Mouse (Mus musculus): ENCODE measurements around the gene Mbnl1. TPM values are rescaled to one million over a fixed set of nuclear protein-coding genes. Genes with fewer than 3 reads are reported as not detected.
"Not testable (repeated sequence)": the region's sequence is repeated elsewhere in the genome, so short reads cannot be mapped to it uniquely, and the experiment has no call there.

The Mbnl1 gene
- total and polyA plus RNA-seq, 2 experiments from 2014 or later, result 70.8 to 94.9 TPM

GRCm38 (mm10) chr3:60483305-60483704 lies 10.7 kb downstream of the Mbnl1 start:
- Histone ChIP-seq H3K27me3 (ENCODE audit: control insufficient read depth, insufficient read depth, low read length) (no peaks in the 10 kb centered on the region), H3K4me3 (ENCODE audit: low read depth, low read length) (no peak overlapping the region), H3K9me3 (replicated peaks; ENCODE audit: control insufficient read depth, low read length) (no peaks in the 10 kb centered on the region), H3K27ac (ENCODE audit: low read depth) (no peak overlapping the region), H3K4me1 (ENCODE audit: control insufficient read depth, insufficient read depth) (no peaks in the 10 kb centered on the region), H3K4me2 (ENCODE audit: low read depth, low read length) (no peak overlapping the region), H3K36me3 (replicated peaks; ENCODE audit: control insufficient read depth, insufficient read depth, low read length) (no peaks in the 10 kb centered on the region), H3K9ac (replicated peaks; ENCODE audit: low read depth, low read length) (no peak overlapping the region)
- DNase-seq (ENCODE audit: low spot score) (no peak), ATAC-seq (ENCODE audit: insufficient read depth, low read depth) (no peak)
- TF ChIP-seq EP300 (IDR thresholded peaks at IDR 0.05; ENCODE audit: low read depth) (no peak), CTCF (IDR thresholded peaks at IDR 0.05; ENCODE audit: low read depth) (no peak)

GRCm38 (mm10) chr3:60485987-60486712 lies 13.5 kb downstream of the Mbnl1 start:
- Histone ChIP-seq H3K4me1 (ENCODE audit: control insufficient read depth, insufficient read depth) (no peaks in the 10 kb centered on the region), H3K27me3 (ENCODE audit: control insufficient read depth, insufficient read depth, low read length) (no peaks in the 10 kb centered on the region), H3K36me3 (replicated peaks; ENCODE audit: control insufficient read depth, insufficient read depth, low read length) (no peaks in the 10 kb centered on the region), H3K4me3 (ENCODE audit: low read depth, low read length) (no peak overlapping the region), H3K9me3 (replicated peaks; ENCODE audit: control insufficient read depth, low read length) (no peaks in the 10 kb centered on the region), H3K4me2 (ENCODE audit: low read depth, low read length) (no peak overlapping the region), H3K27ac (ENCODE audit: low read depth) (no peak overlapping the region), H3K9ac (replicated peaks; ENCODE audit: low read depth, low read length) (no peak overlapping the region)
- no peak for TF ChIP-seq EP300 (IDR thresholded peaks at IDR 0.05; ENCODE audit: low read depth)
- no peak for TF ChIP-seq CTCF (IDR thresholded peaks at IDR 0.05; ENCODE audit: low read depth)
- DNase-seq (ENCODE audit: low spot score) (no peak), ATAC-seq (ENCODE audit: insufficient read depth, low read depth) (no peak)
- 75% methylated on average over 4 of the region's 4 CpGs for WGBS

- ATAC-seq (ENCODE audit: insufficient read depth, low read depth) (no peak), DNase-seq (ENCODE audit: low spot score) (no peak)
- no peak overlapping the region for H3K27ac ChIP-seq (ENCODE audit: low read depth)
- TF ChIP-seq EP300 (IDR thresholded peaks at IDR 0.05; ENCODE audit: low read depth), result no peak
- no peak for TF ChIP-seq CTCF (IDR thresholded peaks at IDR 0.05; ENCODE audit: low read depth)
- H3K27me3 ChIP-seq (ENCODE audit: control insufficient read depth, insufficient read depth, low read length), result no peaks in the 10 kb centered on the region
- H3K4me3 ChIP-seq (ENCODE audit: low read depth, low read length), result no peak overlapping the region
- H3K4me2 ChIP-seq (ENCODE audit: low read depth, low read length), result no peak overlapping the region
- no peaks in the 10 kb centered on the region for H3K36me3 ChIP-seq (replicated peaks; ENCODE audit: control insufficient read depth, insufficient read depth, low read length)
- WGBS, result 72% methylated on average over 3 of the region's 3 CpGs
- no peak overlapping the region for H3K9ac ChIP-seq (replicated peaks; ENCODE audit: low read depth, low read length)
- no peaks in the 10 kb centered on the region for H3K9me3 ChIP-seq (replicated peaks; ENCODE audit: control insufficient read depth, low read length)
- H3K4me1 ChIP-seq (ENCODE audit: control insufficient read depth, insufficient read depth), result no peaks in the 10 kb centered on the region
Measured at GRCm38 (mm10) chr3:60486713-60487170, 14.1 kb downstream of the Mbnl1 start.

- ATAC-seq (ENCODE audit: insufficient read depth, low read depth) (no peak), DNase-seq (ENCODE audit: low spot score) (no peak)
- no peaks in the 10 kb centered on the region for H3K9me3 ChIP-seq (replicated peaks; ENCODE audit: control insufficient read depth, low read length)
- 87% methylated on average over 6 of the region's 6 CpGs for WGBS
- no peaks in the 10 kb centered on the region for H3K27me3 ChIP-seq (ENCODE audit: control insufficient read depth, insufficient read depth, low read length)
- no peak overlapping the region for H3K4me3 ChIP-seq (ENCODE audit: low read depth, low read length)
- no peaks in the 10 kb centered on the region for H3K4me1 ChIP-seq (ENCODE audit: control insufficient read depth, insufficient read depth)
- TF ChIP-seq CTCF (IDR thresholded peaks at IDR 0.05; ENCODE audit: low read depth) (no peak), EP300 (IDR thresholded peaks at IDR 0.05; ENCODE audit: low read depth) (no peak)
- H3K36me3 ChIP-seq (replicated peaks; ENCODE audit: control insufficient read depth, insufficient read depth, low read length), result no peaks in the 10 kb centered on the region
- H3K4me2 ChIP-seq (ENCODE audit: low read depth, low read length), result no peak overlapping the region
- no peak overlapping the region for H3K27ac ChIP-seq (ENCODE audit: low read depth)
- no peak overlapping the region for H3K9ac ChIP-seq (replicated peaks; ENCODE audit: low read depth, low read length)
Measured at GRCm38 (mm10) chr3:60489509-60489908, 16.9 kb downstream of the Mbnl1 start.

GRCm38 (mm10) chr3:60494774-60495535 lies 22.3 kb downstream of the Mbnl1 start:
- ATAC-seq (ENCODE audit: insufficient read depth, low read depth), result not testable (repeated sequence)
- 0 out of 2 replicates have a peak overlapping the region, but pooled peaks have one; percentile 18 for H3K4me2 ChIP-seq (ENCODE audit: low read depth, low read length)

More at GRCm38 (mm10) chr3:60494774-60495535, 22.3 kb downstream of the Mbnl1 start:
- not testable (repeated sequence) for H3K4me1 ChIP-seq (ENCODE audit: control insufficient read depth, insufficient read depth); H3K9me3 ChIP-seq (replicated peaks; ENCODE audit: control insufficient read depth, low read length); H3K36me3 ChIP-seq (replicated peaks; ENCODE audit: control insufficient read depth, insufficient read depth, low read length); H3K9ac ChIP-seq (replicated peaks; ENCODE audit: low read depth, low read length); H3K27me3 ChIP-seq (ENCODE audit: control insufficient read depth, insufficient read depth, low read length); H3K27ac ChIP-seq (ENCODE audit: low read depth); H3K4me3 ChIP-seq (ENCODE audit: low read depth, low read length); DNase-seq (ENCODE audit: low spot score)
- WGBS, result 60% methylated on average over 7 of the region's 16 CpGs
- TF ChIP-seq CTCF (IDR thresholded peaks at IDR 0.05; ENCODE audit: low read depth), result peak; percentile 8; the same call in 1 of the 2 replicates

Data from heart, postnatal 0 days (tissue).